Mouse (Mus musculus) layer of hippocampus, postnatal 10 days (tissue): Measurements from ENCODE around the gene Dnajb4. TPM values are rescaled to one million over a fixed set of nuclear protein-coding genes. Genes with fewer than 3 reads are reported as not detected.

Source experiments
- DNase-seq, 2 experiments: peaks; one replicate each; pipeline ENCODE4 v3.0.0; 2021; ENCODE audit warnings: low spot score in 2 of 2
- total RNA-seq, 2 experiments: library from RNA; stranded (reverse); gene quantifications; 2 replicates each; pipeline ENCODE4 v1.2.3; 2021

The Dnajb4 gene
- total RNA-seq, 2 experiments from 2014 or later: 45.5 to 49.6 TPM

GRCm38 (mm10) chr3:152178816-152179215 lies 31.3 kb downstream of the Dnajb4 start:
- no peak for DNase-seq

DNA sequence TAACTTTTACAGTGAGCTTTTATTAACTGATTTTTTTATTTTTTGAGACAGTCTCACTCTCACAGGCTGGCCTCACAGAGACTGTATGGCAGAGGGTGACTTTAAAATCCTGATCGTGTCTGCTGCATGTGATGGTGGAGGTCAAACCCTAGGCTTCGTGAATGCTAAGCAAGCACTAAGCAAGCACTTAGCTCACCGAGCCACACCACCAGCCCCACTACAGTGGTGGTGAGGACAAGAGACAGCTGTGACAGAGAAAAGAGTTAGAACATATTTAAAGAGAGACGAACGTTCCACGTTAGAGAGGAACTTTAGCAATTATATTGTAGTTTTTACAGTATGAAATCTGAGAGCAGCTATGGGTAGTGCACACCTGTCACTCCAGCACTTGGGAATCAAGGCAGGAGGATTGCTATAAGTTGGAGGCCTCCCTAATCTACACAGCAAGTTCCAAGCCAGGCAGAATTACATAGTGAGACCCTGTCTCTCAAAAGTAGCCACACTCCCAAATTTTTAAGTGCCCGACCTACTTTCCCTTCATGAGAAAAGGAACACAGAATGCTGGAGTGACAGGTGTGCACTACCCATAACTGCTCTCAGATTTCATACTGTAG lies 37.7 kb downstream of the Dnajb4 start:
- no peak for DNase-seq

DNA sequence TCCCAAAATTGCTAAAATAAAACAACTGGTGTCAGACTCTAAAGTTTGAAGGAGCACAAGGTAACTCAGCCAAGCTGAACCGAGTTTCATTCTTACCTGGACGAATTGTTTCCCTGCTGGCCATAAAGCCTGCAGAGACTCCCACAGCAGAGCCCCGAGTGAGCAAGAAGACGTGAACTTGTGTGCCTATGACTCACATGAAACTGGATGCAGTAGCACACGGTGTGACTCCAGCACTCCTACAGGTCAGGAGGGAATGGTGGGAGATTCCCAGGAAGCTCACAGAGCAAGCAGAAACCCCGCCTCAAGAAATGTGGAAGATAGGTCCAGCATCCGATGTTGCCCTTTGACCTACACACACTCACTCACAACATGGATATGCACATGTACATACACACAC lies 38.2 kb downstream of the Dnajb4 start:
- no peak for DNase-seq

- DNase-seq: no peak
Measured at GRCm38 (mm10) chr3:152171236-152171635, 38.9 kb downstream of the Dnajb4 start.

DNA sequence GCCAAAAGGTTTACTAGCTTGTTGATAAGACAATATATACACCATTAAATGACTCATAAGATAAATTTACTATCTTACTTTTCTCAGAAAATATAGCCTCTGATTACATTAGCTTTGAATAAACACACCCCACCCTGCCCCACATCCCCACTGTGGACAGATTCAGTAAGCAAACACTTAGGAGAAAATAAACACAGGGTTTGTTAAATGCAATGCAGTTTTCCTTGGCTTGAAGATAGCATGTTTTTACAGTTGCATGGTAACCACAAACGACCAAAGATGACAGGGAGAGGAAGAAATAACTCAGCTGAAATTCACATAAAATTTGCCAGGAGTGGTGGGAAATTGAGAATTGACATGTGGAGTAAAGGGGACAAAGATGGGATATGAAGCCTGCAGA lies 39.7 kb downstream of the Dnajb4 start:
- no peak for DNase-seq

- DNase-seq: no peak
Measured at GRCm38 (mm10) chr3:152168007-152168406, 42.1 kb downstream of the Dnajb4 start.

DNA sequence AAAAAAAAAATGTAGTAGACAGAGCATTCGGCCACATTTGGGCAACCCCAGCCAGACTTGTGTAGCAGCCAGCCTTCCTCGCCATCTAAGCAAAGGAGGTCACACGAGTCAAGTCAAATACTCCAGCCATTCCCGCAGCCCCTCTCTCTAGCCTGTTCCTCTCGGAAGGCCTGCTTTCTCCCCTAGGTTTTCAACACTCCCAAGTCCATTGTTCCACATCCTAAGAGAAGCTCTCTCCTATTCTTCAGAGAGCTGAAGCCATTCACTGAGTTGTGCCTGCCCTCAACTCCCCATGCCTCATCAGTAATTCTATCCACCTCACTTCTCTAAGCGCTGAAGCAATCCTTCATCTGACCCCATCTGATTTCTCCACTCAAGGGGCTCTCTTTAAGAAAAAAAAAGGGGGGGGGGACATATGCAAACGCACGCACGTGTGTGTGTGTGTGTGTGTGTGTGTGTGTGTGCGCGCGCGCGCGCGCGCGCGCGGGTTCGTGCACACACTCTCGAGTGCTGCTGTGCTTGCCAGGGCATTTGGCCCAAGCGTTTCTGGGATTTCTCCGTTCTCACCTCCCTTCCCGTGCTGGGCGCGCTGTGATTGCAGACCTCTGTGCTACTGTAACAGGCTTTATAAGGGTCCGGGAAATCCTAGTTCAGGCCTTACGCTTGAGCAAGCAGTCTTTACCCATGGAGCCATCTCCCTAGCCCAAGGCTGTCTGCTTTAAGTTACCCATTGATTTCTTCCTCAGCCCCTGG lies 43.2 kb downstream of the Dnajb4 start:
- no peak for DNase-seq

DNA sequence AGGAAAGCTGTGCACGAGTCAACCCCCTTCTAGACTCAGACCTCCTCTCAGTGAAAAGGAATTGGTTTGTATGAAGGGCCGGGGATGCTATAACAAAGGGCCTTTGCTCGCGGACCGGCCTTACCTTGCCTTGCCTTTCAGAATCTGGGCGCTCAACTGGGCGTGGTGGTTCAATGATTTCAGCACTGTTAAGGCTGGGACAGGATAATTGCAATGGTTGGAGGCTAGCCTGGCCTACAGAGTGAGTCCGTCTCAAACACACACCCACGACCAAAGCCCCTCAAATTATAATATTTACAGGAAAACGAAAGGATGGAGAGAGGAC lies 44.0 kb downstream of the Dnajb4 start, which contains the start of gene Gipc2:
Gene Gipc2, minus strand, starts transcription at position 132 of the 325 bp plus-strand sequence.
- DNase-seq: no peak

DNA sequence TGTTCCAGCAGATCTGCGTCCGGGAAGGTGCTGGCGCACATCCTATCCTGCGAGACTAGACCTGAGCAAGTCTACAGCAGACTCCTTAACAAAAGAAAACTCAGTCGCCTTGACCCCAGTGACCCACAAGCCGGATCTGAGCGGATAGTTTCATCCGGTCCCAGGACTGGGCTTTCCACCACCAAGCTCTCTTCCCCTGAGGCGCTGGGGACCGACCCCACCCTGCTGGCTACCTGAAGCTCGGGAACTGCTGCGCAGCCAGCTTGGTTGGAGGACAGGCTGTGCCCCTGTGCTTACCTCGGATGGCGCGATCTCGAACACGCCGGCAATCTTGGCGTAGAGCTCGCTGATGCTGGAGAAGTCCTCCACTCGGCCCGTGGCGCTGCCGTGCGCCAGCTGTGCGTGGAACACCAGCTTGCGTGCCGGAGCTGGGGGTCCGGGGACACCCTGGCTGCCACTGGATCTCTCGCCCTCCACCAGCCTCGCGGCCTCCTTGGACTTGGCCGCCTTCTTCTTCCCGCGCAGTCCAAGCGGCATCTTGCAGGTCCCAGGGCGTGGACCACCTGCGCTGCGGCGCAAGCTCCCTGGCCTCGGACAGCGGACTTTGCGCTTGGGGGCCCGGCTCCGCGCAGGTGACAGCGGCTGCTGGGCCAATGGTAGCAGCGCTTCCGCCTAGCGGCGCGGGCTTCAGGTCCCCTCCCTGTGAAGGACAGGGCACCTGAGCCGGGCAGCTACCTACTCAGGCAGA lies 44.6 kb downstream of the Dnajb4 start:
- DNase-seq: peak in 1 of 2 experiments; percentile 36

- no peak for DNase-seq
Measured at GRCm38 (mm10) chr3:152165014-152165350, 45.1 kb downstream of the Dnajb4 start.

DNA sequence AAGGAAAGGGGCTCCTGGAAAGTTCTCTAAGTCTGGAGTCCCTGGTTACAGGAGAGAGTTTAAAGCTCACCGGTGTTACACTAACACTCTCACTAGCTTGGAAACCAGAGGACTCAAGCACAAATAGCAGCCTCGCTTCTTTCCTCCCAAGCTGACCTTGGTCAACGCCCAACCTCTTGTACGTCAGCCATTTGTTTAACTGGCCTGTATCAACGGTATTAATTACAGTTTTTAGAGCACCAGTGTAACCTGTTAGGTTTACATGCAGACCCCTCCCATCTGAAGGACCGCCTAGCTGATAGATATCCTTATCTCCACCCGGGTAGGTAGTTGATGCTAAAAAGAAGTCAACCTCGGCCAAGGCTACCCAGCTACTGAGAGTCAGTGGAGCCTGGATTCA lies 46.8 kb downstream of the Dnajb4 start:
- DNase-seq: no peak

GRCm38 (mm10) chr3:152160607-152161006 lies 49.5 kb downstream of the Dnajb4 start:
- DNase-seq: no peak

GRCm38 (mm10) chr3:152159321-152159720 lies 50.8 kb downstream of the Dnajb4 start:
- no peak for DNase-seq

DNA sequence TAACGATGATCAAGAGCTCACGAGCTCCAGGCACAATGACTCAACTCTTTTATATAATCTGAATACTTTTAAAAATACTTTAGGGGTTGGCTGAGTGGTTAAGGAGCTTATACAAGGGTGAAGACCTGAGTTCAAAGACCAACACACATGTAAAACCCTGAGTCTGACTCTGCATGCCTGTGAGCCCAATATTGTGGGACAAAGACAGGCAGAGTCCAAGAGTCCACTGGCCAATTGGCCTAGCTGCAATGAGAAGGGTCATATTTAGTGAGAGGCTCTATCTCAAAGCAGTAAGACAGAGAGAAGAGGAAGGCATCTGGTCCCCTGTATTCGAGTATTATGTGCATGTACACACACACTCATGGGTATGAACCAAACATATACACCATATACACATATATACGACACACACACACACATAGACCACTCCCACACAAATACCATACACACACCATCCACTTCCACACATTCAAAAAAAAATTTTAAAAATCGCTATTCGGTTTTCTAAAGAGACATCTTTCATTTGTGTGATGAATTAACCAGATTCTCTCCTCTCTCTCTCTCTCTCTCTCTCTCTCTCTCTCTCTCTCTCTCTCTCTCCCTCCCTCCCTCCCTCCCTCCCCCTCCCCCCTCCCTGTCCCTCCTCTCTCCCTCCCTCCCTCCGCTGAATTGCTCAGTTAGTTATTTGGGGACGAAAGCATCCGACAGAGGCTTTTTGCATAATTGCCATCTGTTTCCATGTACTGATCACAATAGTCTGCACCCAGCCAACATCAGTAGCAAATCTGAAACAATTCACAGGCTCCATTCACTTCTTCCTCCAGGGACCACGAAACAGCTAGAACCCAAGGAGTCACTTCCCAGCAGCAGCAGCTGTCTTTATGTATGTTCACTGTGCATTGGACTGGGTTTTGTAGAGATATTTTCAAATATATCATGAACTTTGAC lies 51.5 kb downstream of the Dnajb4 start:
- no peak for DNase-seq

DNA sequence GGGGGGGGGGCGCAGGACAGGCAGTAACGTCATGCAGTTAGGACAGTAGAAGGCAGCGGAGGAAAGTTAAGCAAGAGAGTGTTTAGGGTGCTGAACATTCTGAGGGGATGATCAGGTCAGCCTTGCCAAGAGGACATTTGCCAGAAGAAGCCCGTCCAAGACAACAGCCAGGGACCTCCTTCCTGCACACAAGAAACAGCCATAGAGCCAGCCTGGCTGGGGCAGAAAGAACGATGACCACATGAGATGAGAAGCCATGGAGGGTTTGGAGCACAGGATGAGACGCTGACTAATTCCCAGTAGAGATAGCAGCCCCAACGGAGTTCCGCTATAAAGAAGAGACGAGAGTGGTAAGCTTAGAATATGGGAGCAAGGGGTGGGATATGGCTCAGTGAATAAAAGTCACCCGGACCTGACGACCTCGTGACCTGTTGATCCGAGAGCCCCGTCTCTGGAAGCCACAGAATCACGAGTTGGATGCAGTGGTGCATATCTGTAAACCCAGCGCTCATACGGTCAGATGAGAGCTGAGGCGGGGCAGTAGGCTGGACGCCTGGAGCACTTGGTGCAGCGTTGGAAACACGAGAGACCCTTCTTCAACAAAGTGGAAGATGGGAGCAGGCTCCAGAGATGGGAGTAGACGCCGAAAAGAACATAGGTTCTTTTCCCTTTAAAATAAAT lies 53.1 kb downstream of the Dnajb4 start:
- no peak for DNase-seq

DNA sequence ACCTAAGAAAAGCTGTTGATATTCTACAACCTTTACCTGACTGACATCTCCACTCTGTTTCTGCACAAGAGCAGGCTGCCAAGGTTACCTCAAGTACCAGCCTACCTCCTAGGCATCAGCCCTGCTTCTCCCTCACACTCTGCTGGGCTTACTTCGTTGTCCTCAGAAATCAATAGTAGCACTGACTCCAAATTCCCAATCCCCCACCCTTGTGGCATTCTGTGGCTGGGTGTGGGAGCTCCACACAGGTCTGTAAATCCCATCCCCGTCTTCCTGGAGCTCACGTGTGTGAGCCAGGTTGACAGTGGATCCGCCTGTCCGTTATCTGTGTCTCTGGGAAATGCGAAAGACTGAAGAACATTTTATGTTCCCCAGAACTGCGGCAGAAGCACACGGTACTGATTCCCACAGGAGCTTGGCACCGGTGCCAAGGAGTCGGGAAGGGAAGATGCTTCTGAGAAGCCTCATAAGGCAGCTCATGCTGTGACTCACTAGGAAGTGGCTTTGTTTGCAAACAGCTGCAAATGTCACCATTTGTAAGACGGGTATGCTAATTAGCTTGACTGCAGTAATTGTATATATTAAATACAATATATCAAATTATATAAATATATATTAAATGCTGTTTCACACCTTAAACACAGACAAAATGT lies 54.7 kb downstream of the Dnajb4 start:
- DNase-seq: peak in 1 of 2 experiments; percentile 35

DNA sequence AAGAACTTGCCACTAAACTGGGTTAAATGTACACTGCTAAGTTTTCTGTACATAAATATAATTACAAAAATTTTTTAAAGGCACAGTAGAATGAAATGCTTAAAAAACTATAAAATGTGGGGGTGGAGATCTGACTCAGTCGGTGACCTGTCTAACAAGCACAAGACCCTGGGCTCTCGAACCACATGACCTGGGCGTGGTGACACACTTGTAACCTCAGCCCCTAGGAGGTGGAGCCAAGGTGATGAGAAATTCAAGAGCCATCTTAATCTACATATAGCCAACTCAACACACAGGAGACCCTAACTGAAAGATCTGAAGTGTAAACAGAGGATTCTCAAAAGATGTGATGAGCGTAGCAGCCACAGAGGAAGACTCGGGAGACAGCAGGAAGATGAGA lies 56.0 kb downstream of the Dnajb4 start:
- DNase-seq: no peak

- DNase-seq: no peak
Measured at GRCm38 (mm10) chr3:152153152-152153551, 57.0 kb downstream of the Dnajb4 start.

GRCm38 (mm10) chr3:152152483-152152804 lies 57.7 kb downstream of the Dnajb4 start:
- no peak for DNase-seq

DNA sequence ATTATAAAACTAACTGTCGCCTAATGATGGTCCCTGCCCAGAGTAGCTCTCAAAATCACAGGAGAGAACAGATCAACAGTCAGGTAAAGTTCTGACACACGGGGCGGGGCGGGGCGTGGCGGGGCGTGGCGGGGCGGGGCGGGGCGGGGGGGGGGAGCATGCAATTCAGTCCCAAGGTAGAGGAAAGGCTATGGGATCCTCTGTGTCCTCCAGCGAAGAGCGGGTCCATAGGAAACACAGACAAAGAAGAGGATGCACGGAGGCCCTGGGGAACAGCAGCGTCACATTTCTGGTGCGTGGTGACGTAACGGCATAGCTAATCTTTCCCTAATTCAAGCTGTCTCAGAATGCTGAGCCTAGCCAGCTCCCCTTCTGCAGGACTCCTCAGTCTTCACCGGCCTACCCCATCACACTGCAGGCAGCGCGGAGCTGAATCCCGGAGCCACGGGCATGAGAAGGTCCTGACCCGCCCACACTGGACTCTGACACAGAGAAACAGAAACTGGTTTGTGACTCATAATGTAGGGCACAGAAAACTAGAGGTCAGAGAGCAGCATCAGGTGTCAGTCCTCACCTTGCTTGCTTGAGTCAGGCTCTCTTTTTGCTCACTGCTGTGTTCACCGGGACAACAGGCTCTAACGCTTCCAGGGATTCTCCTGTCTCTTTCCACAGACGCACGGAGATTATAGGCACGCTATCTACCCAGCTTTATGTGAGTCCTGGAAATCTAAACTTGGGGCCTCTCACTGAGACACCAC lies 58.2 kb downstream of the Dnajb4 start:
- no peak for DNase-seq
